Mouse (Mus musculus): Measurements from ENCODE around the gene Gm7029.
"Not testable (repeated sequence)": the region's sequence is repeated elsewhere in the genome, so short reads cannot be mapped to it uniquely, and the experiment has no call there.

Gm7029 gene

DNA sequence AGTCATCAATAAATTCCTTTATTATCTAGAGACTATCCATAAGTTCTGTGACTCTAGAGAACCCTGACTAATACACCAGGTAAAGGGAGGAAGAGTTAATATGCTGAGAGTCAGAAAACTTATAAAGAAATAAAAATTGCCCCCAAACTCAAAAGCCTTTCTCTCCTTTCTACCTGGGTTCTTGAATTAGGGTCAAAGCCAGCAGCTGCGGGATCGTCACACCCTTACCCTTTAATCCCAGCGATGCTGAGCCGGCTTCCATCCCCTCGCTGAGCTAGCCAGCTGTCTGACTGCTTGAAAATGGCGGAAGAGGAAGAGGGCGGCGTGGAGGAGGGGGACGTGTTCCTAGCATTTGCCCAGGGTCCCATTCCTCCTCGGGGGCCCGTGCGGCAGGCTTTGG, at the start of gene Gm7029:
Gene Gm7029 (plus strand): TSS at position 301 of the 400 bp plus-strand sequence.
- not testable (repeated sequence) for DNase-seq (ENCODE audit: low spot score in 2 of 2)

DNA sequence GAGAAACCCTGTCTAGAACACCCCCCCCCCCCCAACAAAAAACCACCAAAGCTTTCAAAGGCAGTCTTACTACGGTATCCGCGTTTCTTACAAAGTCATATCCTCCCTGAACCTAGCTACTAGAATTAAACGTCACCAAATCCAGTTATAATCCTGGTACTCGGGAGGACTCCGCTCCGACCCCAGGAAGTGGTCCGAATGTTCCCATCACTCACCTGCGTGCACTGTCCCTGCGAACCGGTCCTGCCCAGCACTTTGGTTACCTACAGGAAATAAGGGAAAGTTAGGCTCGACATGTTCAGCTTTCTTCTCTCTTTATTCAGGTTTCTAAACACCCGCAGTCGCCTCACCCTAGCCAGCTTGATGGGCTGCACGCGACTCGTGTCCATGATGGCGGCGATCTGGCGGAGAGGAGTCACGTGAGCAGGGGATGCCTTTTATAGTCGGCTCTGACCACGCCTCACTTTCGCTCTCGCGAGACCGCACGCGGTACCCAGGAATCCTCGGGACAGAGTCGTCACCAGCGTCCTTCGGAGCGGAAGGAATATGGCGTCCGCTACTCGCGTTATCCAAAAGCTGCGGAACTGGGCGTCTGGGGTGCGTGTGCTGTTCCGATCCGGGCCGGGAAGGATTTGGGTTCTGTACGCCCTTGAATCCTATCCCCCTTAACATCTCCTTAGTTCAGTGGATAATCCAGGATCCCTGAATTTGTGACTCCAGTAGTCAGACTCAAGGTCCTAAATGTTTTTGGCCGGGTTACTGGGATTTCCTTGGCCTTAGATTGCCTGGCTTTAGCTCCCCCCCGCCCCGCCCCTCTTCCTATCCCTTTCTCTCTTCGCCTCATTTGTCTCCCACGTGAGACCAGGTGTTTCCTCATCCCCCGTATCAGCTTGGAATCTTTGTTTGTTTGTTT, 49.3 kb upstream of the Gm7029 start, which contains the start of the genes Rps28 and Ndufa7:
Gene Rps28 (minus strand): TSS at position 479 of the 913 bp plus-strand sequence.
Gene Ndufa7 (plus strand): TSS at position 489 of the 913 bp plus-strand sequence.
- peak; percentile 96 to 98 for DNase-seq (ENCODE audit: low spot score in 2 of 2)

DNA sequence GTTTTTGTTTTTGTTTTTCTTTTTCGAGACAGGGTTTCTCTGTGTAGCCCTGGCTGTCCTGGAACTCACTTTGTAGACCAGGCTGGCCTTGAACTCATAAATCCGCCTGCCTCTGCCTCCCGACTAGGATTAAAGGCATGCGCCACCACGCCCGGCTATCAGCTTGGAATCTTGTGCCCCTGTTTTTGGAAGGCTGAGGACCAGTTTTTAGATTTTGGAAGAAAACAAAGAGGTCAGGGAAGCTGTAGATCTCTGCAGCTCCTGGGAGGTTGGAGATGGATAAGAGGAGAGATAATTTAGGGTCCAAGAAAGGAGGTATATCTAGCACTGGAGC, 48.7 kb upstream of the Gm7029 start:
- not testable (repeated sequence) for DNase-seq (ENCODE audit: low spot score in 2 of 2)

DNA sequence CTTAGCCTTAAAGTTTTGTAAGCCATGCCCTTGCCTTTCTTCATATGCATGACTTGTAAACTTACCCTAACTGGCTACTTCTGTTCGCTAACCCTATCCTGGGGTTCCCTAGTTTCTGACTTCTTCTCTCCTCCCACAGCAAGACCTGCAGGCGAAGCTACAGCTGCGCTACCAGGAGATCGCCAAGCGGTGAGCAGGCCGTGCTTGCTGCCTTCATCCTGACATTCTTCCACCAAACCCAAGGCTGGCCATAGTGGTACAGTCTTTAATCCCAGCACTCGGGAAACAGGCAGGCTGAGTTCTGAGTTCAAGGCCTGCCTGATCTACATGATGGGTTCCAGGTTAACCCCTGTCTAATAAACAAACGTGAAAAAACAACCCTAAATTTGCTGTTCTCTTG, 48.2 kb upstream of the Gm7029 start:
- DNase-seq (ENCODE audit: low spot score in 2 of 2): no peak

DNA sequence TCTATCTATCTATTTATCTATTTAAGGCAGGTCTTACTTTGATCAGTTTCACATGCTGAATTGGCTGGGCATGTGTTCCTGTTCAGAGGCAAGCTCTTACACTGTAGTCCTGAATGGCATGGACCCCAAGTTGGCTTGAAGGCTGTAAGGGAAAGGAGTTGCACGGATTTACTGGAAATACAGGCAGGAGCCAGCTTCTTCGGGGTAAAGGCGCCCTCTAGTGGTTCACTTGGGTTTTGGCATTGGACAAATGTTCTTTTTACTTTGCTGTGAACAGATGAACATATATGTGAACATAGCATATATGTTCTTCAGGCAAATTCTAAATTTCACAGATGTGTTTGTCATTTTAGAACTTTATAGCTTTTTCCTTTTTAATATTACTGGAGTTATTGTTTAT, 46.8 kb upstream of the Gm7029 start:
- no peak for DNase-seq (ENCODE audit: low spot score in 2 of 2)

DNA sequence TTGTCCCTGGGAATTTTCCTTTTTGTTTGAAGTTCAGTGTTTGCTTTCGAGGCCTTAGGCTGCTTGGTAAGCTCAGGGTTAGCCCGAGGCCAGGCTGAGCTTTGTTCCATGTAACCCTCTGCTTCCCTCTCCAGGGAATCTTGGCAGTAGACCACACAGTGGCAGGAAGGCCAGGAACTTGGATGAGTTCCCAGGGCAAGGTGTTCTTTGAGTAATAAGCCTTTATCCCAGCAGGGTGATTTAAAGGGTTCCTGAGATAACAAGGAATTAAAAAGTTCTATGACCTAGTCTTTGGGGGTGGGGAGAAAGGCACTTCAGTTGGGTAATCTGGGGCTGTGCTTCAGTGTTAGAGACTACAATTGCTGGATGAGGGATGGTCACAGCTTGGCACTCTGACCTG, 44.7 kb upstream of the Gm7029 start:
- no peak for DNase-seq (ENCODE audit: low spot score in 2 of 2)

DNA sequence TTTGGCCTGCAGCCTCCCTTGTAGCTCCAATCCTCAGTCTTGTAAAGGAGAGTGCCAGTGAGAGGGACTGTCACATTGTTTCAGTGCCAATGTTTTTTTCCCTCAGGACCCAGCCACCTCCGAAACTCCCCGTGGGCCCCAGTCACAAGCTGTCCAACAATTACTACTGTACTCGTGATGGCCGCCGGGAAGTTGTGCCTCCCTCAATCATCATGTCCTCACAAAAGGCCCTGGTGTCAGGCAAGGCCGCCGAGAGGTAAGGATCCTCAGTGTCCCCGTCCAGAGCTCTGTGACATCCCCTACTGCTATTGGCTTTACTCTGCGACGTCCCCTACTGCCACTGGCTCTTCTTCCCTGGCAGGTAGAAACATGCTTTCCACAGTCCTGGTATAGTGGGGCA, 44.1 kb upstream of the Gm7029 start:
- DNase-seq (ENCODE audit: low spot score in 2 of 2): no peak

DNA sequence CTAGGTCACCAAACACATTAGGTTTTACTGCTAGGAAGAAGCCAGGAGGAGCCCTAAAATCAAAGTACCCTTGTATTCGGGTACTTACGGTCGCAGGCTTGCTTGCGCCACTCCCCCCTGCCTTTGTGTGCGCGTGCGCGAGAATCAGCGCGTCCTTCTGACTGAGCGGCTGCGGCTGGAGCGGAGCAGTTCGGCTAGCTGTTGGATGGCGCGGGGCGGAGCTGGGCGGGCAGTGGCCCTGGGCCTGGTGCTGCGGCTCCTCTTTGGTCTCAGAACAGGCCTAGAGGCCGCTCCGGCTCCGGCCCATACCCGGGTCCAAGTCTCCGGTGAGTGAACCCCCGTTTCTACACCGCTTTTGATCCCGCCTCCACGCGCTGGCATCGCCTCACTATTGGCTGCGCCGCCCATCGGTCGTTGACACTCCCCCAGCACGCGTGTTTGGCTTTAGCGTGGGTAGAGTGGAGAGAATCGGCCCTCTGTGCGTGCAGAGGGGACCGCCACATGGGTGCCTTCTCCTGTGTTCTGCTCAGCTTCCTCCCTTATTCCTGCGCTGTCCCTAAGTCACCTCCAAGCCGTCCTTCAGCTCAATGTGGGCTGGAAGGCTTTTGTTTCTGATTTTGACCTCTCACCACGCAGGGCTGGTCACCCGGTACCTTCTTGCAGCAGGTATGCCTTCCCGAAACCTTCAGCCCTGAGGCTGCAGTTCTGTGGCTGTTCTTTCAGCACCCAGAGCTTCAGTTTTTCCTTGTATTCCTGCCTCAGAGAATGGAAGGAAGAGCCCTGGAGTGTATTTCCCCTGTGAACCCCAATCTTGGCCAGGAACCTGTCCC, 30.5 kb upstream of the Gm7029 start, which contains the start of gene Cd320:
Gene Cd320 (plus strand): TSS at position 126 of the 830 bp plus-strand sequence.
- peak; percentile 89 to 91 for DNase-seq (ENCODE audit: low spot score in 2 of 2)

DNA sequence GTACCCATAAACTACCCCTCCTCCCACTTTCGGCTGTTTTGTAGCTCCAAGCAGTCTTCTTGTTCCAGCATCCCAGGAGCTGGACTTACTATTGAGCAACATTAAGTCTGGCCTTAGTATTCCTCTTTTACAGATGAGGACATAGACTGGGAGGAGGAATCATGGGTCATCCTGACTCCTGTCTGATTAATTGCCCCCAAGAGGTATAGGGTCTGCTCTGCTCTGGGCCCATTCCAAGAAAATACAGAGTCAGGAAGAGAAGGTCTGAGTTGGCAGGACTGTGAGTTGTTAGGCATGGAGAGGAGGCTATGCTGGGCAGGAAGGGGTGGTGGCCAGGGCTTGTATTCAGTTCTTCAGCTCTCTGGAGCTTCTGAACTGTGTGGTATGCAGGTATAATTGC, 29.4 kb upstream of the Gm7029 start:
- no peak for DNase-seq (ENCODE audit: low spot score in 2 of 2)

DNA sequence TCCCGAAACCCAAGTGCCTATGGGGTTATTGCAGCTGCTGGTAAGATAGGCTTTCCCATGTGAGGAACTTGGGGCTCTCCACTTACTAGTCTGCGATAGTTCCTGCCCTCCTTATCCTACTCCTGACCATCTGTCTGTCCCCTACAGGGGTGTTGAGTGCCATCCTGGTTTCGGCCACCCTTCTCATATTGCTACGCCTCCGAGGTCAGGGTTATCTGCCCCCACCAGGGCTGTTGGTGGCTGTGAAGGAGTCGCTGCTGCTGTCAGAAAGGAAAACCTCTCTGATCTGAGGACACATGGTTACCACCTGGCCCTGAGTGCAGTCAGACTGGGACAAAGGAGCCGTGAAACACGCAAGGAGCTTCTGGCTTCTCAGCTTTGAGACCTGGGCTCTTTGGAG, 25.5 kb upstream of the Gm7029 start:
- no peak for DNase-seq (ENCODE audit: low spot score in 2 of 2)

DNA sequence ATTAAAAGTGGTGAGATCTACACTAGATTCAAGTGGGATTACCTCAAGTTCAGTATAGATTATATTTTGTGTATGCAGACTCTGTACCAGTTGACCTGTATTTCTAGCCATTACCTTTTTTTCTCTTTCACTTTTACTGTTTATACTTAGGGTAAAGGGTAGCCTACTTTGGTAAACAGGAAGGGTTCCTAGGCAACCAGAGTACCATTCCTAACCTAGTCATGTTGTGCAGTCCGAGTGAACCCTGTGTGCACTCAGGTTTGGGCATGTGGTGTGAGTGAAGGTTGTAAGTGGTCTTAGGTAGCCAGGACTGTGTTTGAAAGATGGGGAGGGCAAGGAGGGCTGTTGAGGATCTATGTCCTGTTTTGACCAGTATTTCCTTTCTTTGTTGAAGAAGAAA, 22.3 kb upstream of the Gm7029 start:
- no peak for DNase-seq (ENCODE audit: low spot score in 2 of 2)

DNA sequence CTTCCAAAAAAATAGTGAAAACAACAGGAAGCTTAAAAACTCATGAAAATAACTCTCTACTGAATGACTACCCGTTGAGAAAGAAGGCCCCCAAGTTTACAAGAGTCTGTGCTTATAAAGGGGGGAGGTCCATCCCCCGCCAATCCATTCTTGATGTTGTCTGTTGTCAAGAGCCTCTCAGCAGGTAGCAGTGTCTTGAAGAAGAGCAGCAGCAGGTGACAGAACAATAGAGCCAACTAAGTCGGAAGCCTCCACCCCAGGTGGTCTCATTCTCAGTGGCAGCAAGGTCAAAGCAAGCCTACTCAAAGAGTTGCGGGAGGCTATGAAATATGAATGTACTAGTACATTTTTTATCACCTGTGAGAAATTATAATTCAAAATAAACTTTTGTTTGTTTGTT, 15.8 kb upstream of the Gm7029 start:
- no peak for DNase-seq (ENCODE audit: low spot score in 2 of 2)

DNA sequence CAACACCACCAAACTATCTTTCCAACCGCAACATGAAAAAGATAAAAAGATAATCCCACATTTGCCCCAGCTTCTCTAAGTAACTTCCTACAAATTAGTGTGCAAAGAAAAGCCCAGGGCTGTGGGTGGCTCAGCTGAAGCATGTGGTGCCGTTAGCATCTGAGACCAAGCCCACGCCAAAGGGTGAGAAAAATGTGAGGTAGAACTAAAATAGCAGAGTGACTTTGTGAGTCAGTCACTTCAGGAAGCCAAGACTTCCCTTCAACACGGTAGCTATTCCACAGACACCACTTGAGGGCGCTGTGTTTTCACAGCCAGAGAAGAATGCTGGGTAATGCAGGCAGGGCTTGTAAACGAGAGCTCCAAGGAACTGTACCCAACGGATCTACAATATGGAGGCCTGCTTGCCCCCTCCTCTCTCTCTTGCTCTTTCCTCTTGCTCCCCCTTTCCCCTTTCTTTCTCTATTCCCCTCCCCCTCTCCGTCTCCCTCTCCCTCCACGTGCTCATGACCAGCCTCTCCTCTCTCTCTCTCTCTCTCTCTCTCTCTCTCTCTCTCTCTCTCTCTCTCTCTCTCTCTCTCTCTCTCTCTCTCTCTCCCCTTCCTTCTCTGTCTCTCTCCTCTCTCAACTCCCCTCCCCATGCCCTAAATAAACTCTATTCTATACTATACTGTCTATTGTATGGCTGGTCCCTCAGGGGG, 8.2 kb upstream of the Gm7029 start:
- peak; percentile 54 to 66 for DNase-seq (ENCODE audit: low spot score in 2 of 2)

DNA sequence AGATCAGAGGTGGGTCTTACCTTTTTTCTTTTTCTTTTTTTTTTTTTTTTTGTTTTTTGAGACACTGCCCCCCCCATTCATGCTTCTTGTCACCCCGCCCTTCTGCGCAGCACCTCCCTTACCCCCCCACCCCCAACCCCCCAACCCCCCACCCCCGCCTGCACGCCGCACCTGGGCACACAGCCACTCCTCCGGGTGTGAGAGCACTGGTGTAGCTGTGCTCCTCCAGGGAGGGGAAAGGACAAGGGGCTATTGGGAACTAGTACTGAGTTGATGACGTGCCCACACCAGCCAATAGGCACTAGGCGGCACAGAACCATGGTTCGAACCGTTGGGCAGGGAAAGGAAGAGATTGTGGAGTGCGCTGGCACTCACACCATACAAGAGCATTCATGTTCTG, 774 bp downstream of the Gm7029 start:
- DNase-seq (ENCODE audit: low spot score in 2 of 2): no peak

DNA sequence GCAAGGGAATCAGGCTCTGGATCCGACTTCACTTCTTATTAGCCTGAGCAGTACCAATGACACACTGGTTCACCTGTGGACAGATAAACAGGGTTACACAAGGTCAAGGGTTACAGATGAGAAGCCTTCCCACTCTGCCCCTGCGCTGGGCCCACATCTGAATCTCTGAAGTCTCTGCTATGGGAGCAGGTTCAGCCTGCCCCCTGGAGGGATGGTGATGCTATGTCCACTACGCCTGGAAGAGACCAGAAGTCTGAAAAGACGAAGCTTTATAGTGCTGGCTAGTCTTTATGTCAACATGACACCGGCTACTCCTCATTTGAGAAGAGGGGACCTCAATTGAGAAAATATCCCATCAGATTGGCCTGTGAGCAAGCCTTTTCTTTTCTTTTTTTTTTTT, 2.2 kb downstream of the Gm7029 start:
- DNase-seq (ENCODE audit: low spot score in 2 of 2): not testable (repeated sequence)

DNA sequence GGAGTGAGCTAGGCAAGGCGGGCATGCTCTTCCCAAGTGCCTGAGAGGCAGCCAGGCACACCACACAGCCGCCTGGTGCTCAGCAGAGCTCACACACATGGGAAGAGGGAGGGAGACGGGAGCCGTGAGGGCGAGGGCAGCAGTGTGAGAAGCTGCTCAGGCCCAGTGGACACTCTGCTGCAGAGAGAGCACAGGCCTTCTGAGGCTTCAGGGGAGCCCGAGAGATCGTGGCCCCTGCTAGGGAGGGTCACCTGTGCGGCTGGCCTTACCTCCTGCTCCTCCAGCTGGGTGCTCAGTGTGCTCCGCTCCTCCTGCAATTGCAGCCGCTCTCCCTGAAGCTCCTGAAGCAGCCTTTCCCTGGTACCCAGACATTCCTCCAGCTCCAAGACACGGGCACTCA, 10.7 kb downstream of the Gm7029 start:
- not testable (repeated sequence) for DNase-seq (ENCODE audit: low spot score in 2 of 2)

DNA sequence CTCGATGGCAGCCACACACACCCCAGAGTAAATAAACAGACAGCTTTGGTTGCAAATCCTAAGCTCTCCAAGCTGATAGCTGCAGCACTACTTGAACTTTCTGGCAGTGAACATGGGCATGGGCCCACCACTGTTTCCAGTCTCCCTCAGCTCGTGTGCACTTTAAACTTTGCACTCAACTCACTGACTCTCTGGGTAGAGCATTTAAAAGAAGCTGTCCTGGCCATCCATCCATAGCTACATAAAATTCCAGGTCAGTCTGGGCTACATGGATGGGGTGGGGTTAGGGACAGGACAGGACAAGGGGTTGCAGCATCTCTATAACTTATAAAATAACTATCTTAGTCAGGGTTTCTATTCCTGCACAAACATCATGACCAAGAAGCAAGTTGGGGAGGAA, 14.2 kb downstream of the Gm7029 start:
- not testable (repeated sequence) for DNase-seq (ENCODE audit: low spot score in 2 of 2)

DNA sequence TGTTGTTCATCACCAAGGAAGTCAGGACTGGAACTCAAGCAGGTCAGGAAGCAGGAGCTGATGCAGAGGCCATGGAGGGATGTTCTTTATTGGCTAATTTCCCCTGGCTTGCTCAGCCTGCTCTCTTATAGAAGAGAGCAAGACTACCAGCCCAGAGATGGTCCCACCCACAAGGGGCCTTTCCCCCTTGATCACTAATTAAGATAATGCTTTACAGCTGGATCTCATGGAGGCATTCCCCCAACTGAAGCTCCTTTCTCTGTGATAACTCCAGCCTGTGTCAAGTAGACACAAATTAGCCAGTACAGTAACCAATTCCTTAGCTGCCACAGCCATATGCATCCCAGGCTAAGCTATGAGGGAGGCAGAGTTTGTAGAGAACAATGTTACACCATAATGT, 14.6 kb downstream of the Gm7029 start:
- DNase-seq (ENCODE audit: low spot score in 2 of 2): not testable (repeated sequence)

DNA sequence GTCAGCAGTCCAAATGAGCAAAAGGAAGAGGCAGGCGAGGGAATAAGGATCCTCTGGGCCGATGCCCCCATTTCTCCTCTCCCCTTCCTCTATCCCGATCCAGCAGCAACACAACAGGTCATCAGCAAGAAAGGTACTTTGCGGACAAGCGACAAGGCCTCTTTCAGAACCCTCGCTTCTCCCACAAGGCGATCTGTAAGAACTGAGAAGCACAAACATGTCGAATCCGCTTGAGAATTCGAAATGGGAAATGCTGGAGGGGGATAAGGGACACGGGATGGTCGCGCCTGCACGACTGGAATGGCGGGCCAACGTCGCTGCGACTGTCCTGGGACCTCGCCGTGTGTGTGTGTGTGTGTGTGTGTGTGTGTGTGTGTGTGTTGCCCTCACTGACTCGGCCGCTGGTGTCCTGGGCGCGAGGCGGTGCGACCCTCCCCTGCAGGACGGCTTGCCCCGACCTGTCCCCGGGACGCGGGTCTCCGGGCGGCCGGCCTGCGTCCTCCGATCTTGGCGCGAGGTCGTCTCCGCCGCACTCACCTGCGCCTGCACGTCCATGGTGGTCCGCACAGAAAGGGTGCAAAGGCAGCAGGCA, 16.4 kb downstream of the Gm7029 start:
- not testable (repeated sequence) for DNase-seq (ENCODE audit: low spot score in 2 of 2)

DNA sequence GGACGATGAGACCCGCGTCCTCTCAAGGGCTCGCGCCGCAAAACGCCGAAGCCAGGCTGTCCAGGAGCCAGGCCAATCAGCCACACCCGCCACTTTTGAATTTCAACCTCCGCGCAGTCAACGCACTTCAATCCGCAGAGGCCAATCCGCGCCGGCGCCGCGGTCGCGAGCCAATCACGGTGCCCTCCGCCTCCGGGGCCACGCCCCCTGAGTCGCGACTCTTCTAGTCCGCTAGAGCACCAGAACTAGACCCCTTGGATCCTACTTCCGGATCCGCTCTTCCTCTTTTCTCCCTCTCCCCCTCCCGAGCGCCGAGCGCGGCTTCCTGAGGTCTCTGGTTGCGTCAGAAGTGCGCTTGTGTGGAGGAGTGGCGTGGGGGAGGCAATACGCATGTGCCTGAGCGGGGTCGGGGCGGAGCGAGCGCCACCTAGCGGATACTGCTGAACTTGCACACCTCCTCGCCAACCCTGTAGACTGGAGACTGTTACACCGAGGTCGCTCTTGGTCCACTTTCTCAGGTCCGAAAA, 17.0 kb downstream of the Gm7029 start, which contains the start of gene Kifc1:
Gene Kifc1 (minus strand): TSS at position 129 of the 527 bp plus-strand sequence.
- peak; percentile 99 for DNase-seq (ENCODE audit: low spot score in 2 of 2)

DNA sequence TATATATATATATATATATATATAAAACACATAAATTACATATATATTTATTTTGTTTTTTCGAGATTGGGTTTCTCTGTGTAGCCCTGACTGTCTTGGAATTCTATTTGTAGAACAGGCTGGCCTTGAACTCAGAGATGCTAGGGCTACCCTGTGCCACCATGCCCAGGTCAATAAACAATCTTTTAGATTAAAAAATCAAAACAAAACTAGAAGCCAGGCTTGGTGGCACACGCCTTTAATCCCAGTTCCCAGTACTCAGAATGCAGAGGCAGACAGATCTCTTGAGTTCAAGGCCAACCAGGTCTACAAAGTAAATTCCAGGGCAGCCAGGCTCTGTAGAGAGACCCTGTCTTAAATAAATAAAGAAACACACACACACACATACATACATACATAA, 17.7 kb downstream of the Gm7029 start:
- DNase-seq (ENCODE audit: low spot score in 2 of 2): no peak
